Mouse (Mus musculus) stomach, embryonic 15.5 days (tissue): ENCODE measurements around the gene Tma7. TPM values are rescaled to one million over a fixed set of nuclear protein-coding genes. Genes with fewer than 3 reads are reported as not detected.

ENCODE experiments used
- ATAC-seq: fragments of 200-750 bp; cut with Nextera tagmentation; 2 replicates; pipeline ENCODE4 v1.8.0; 2017; ENCODE audit warnings: low read depth, moderate number of reproducible peaks, moderate TSS enrichment; ENCODE audit not compliant: insufficient read depth, low FRiP score
- H3K27ac ChIP-seq: fragments of 300-500 bp; sonication (generic); 2 replicates; pipeline ENCODE4 v1.5.1; 2015; ENCODE audit warnings: mild to moderate bottlenecking, inconsistent platforms
- H3K27me3 ChIP-seq: fragments of 300-500 bp; sonication (generic); replicated peaks from 2 replicates; pipeline ENCODE4 v1.6.1; 2015; ENCODE audit warnings: inconsistent platforms
- H3K36me3 ChIP-seq: fragments of 300-500 bp; sonication (generic); 2 replicates; pipeline ENCODE4 v1.6.1; 2015; ENCODE audit warnings: inconsistent platforms
- H3K4me1 ChIP-seq: fragments of 300-500 bp; sonication (generic); 2 replicates; pipeline ENCODE4 v1.6.1; 2015; ENCODE audit warnings: inconsistent platforms
- H3K4me2 ChIP-seq: fragments of 300-500 bp; sonication (generic); 2 replicates; pipeline ENCODE4 v1.6.1; 2015; ENCODE audit warnings: mild to moderate bottlenecking, inconsistent platforms
- H3K4me3 ChIP-seq: fragments of 300-500 bp; sonication (generic); replicated peaks from 2 replicates; pipeline ENCODE4 v1.5.1; 2015; ENCODE audit warnings: inconsistent platforms
- H3K9ac ChIP-seq: fragments of 300-500 bp; sonication (generic); 2 replicates; pipeline ENCODE4 v1.6.1; 2015; ENCODE audit warnings: inconsistent platforms
- H3K9me3 ChIP-seq: fragments of 300-500 bp; sonication (generic); 2 replicates; pipeline ENCODE4 v1.6.1; 2016; ENCODE audit warnings: inconsistent platforms
- WGBS: fragments of 180-500 bp; shearing (Covaris S2); methylation state at CpG from one replicate; pipeline ENCODE4 v1.1.7; 2015; 5-methylcytosine and 5-hydroxymethylcytosine counted together
- polyA plus RNA-seq: library from polyadenylated mRNA; unstranded; fragments of >200 nt; fragmentation: Nextera tagmentation; extraction: Ambion mirVana; gene quantifications from 2 replicates; pipeline ENCODE4 v1.2.1, GENCODE M21; 2015

Tma7 gene
- polyA plus RNA-seq, 1 experiment from 2014 or later, result 586 TPM

GRCm38 (mm10) chr9:109092799-109093198 is 10.4 kb upstream of the Tma7 start:
- no peak for ATAC-seq
- Histone ChIP-seq H3K4me2 (no peak overlapping the region), H3K36me3 (no peaks in the 10 kb centered on the region), H3K9ac (no peak overlapping the region), H3K27ac (peak overlapping the region; percentile 59; the same call in 1 of the 2 replicates), H3K9me3 (no peaks in the 10 kb centered on the region), H3K4me3 (no peak overlapping the region), H3K27me3 (no peaks in the 10 kb centered on the region), H3K4me1 (peaks cover 40% of the 10 kb centered on the region)
- 48% methylated on average over 6 of the region's 6 CpGs for WGBS

- peak overlapping the region; percentile 65 for H3K27ac ChIP-seq
- WGBS, result 82% methylated on average over 8 of the region's 8 CpGs
- no peaks in the 10 kb centered on the region for H3K36me3 ChIP-seq
- H3K4me2 ChIP-seq, result no peak overlapping the region
- H3K27me3 ChIP-seq, result no peaks in the 10 kb centered on the region
- H3K4me3 ChIP-seq, result no peak overlapping the region
- no peak overlapping the region for H3K9ac ChIP-seq
- H3K9me3 ChIP-seq, result no peaks in the 10 kb centered on the region
- peaks cover 34% of the 10 kb centered on the region for H3K4me1 ChIP-seq
- no peak for ATAC-seq
These were observed 9.4 kb upstream of the Tma7 start for GRCm38 (mm10) chr9:109091802-109092201.

- no peak overlapping the region for H3K4me2 ChIP-seq
- H3K4me3 ChIP-seq, result no peak overlapping the region
- H3K4me1 ChIP-seq, result peaks cover 24% of the 10 kb centered on the region
- H3K27ac ChIP-seq, result peak overlapping the region; percentile 65
- no peak for ATAC-seq
- H3K36me3 ChIP-seq, result no peaks in the 10 kb centered on the region
- no peak overlapping the region for H3K9ac ChIP-seq
- H3K27me3 ChIP-seq, result no peaks in the 10 kb centered on the region
- 62% methylated on average over 15 of the region's 15 CpGs for WGBS
- no peaks in the 10 kb centered on the region for H3K9me3 ChIP-seq
These were observed 8.1 kb upstream of the Tma7 start for GRCm38 (mm10) chr9:109090446-109090845.

GRCm38 (mm10) chr9:109087987-109088386 is 5.6 kb upstream of the Tma7 start:
- Histone ChIP-seq H3K36me3 (no peaks in the 10 kb centered on the region), H3K9ac (no peak overlapping the region), H3K9me3 (no peaks in the 10 kb centered on the region), H3K4me2 (no peak overlapping the region), H3K4me1 (peaks cover 15% of the 10 kb centered on the region), H3K27me3 (no peaks in the 10 kb centered on the region), H3K27ac (no peak overlapping the region), H3K4me3 (no peak overlapping the region)
- 11% methylated on average over 5 of the region's 5 CpGs for WGBS
- ATAC-seq, result no peak

- Histone ChIP-seq H3K9ac (no peak overlapping the region), H3K27ac (no peak overlapping the region), H3K4me1 (peaks cover 31% of the 10 kb centered on the region), H3K4me3 (no peak overlapping the region), H3K27me3 (no peaks in the 10 kb centered on the region), H3K9me3 (no peaks in the 10 kb centered on the region), H3K36me3 (no peaks in the 10 kb centered on the region), H3K4me2 (no peak overlapping the region)
- 13% methylated on average over 2 of the region's 2 CpGs for WGBS
- ATAC-seq, result no peak
These were observed 2.5 kb upstream of the Tma7 start for GRCm38 (mm10) chr9:109084922-109085321.

- peak overlapping the region; percentile 79 for H3K4me2 ChIP-seq
- no peaks in the 10 kb centered on the region for H3K9me3 ChIP-seq
- WGBS, result 4% methylated on average over 11 of the region's 11 CpGs
- peak overlapping the region; percentile 78; the same call in 1 of the 2 replicates for H3K27ac ChIP-seq
- H3K4me3 ChIP-seq, result peak overlapping the region; percentile 84
- H3K9ac ChIP-seq, result peak overlapping the region; percentile 76
- H3K4me1 ChIP-seq, result peaks cover 22% of the 10 kb centered on the region
- H3K36me3 ChIP-seq, result no peaks in the 10 kb centered on the region
- ATAC-seq, result no peak
- H3K27me3 ChIP-seq, result no peaks in the 10 kb centered on the region
These were observed 651 bp downstream of the Tma7 start for GRCm38 (mm10) chr9:109081749-109082123.

- no peak overlapping the region for H3K4me3 ChIP-seq
- H3K4me2 ChIP-seq, result peak overlapping the region; percentile 79; the same call in 1 of the 2 replicates
These were observed 1.9 kb downstream of the Tma7 start for GRCm38 (mm10) chr9:109080516-109080915.

GRCm38 (mm10) chr9:109073661-109074573 is 8.5 kb downstream of the Tma7 start, which contains the start of gene Atrip:
Gene Atrip (minus strand): TSS chr9:109074124.
- under 1% methylated on average over 56 of the region's 57 CpGs for WGBS

More at GRCm38 (mm10) chr9:109080516-109080915, 1.9 kb downstream of the Tma7 start:
- peaks cover 22% of the 10 kb centered on the region for H3K4me1 ChIP-seq
- WGBS, result 92% methylated on average over 3 of the region's 3 CpGs
- H3K27me3 ChIP-seq, result no peaks in the 10 kb centered on the region
- H3K36me3 ChIP-seq, result no peaks in the 10 kb centered on the region
- H3K27ac ChIP-seq, result no peak overlapping the region
- no peaks in the 10 kb centered on the region for H3K9me3 ChIP-seq
- no peak overlapping the region for H3K9ac ChIP-seq
- no peak for ATAC-seq

GRCm38 (mm10) chr9:109068095-109068735 is 14.2 kb downstream of the Tma7 start:
- Histone ChIP-seq H3K9ac (no peak overlapping the region), H3K9me3 (no peaks in the 10 kb centered on the region), H3K4me2 (no peak overlapping the region), H3K27ac (no peak overlapping the region), H3K4me1 (peaks cover 7% of the 10 kb centered on the region), H3K4me3 (no peak overlapping the region), H3K27me3 (no peaks in the 10 kb centered on the region), H3K36me3 (peaks cover 56% of the 10 kb centered on the region)
- ATAC-seq, result no peak
- WGBS, result 94% methylated on average over 3 of the region's 3 CpGs

More at GRCm38 (mm10) chr9:109073661-109074573, 8.5 kb downstream of the Tma7 start, which contains the start of gene Atrip:
- Histone ChIP-seq H3K9ac (peak within 1 kb of the TSS; percentile 94), H3K4me3 (peak within 1 kb of the TSS; percentile 88), H3K4me2 (peak within 1 kb of the TSS; percentile 86), H3K36me3 (peaks cover 12% of the 10 kb centered on the region), H3K27ac (peak within 1 kb of the TSS; percentile 72), H3K9me3 (no peaks in the 10 kb centered on the region), H3K27me3 (no peaks in the 10 kb centered on the region), H3K4me1 (peaks cover 11% of the 10 kb centered on the region)
- ATAC-seq, result peak; percentile 98

- Histone ChIP-seq H3K36me3 (peaks cover 49% of the 10 kb centered on the region), H3K9ac (no peak overlapping the region), H3K4me3 (no peak overlapping the region), H3K4me1 (peaks cover 17% of the 10 kb centered on the region), H3K9me3 (no peaks in the 10 kb centered on the region), H3K27me3 (no peaks in the 10 kb centered on the region), H3K4me2 (no peak overlapping the region), H3K27ac (no peak overlapping the region)
- ATAC-seq, result no peak
- WGBS, result 88% methylated on average over 5 of the region's 5 CpGs
These were observed 21.5 kb downstream of the Tma7 start for GRCm38 (mm10) chr9:109060898-109061295.

- no peak overlapping the region for H3K4me2 ChIP-seq
- ATAC-seq, result no peak
- no peak overlapping the region for H3K4me3 ChIP-seq
- H3K36me3 ChIP-seq, result peaks cover 45% of the 10 kb centered on the region
- H3K27ac ChIP-seq, result 0 out of 2 replicates have a peak overlapping the region, but pooled peaks have one; percentile 35
- no peaks in the 10 kb centered on the region for H3K9me3 ChIP-seq
- H3K9ac ChIP-seq, result no peak overlapping the region
- peaks cover 18% of the 10 kb centered on the region for H3K4me1 ChIP-seq
- H3K27me3 ChIP-seq, result no peaks in the 10 kb centered on the region
- WGBS, result 85% methylated on average over 16 of the region's 16 CpGs
These were observed 22.0 kb downstream of the Tma7 start for GRCm38 (mm10) chr9:109060184-109060897.
